Mouse (Mus musculus) liver, postnatal 0 days (tissue): ENCODE data around the gene Chrm1. TPM values are rescaled to one million over a fixed set of nuclear protein-coding genes. Genes with fewer than 3 reads are reported as not detected.
"Not testable (repeated sequence)": the region's sequence is repeated elsewhere in the genome, so short reads cannot be mapped to it uniquely, and the experiment has no call there.

Experiments used
- ATAC-seq: fragments of 200-750 bp; cut with Nextera tagmentation; 2 replicates; pipeline ENCODE4 v1.8.0; 2017; ENCODE audit warnings: mild to moderate bottlenecking, moderate library complexity
- DNase-seq: peaks from one replicate; pipeline ENCODE4 v3.0.0-alpha.2; 2016
- H3K27ac ChIP-seq: fragments of 300-500 bp; sonication (generic); 2 replicates; pipeline ENCODE4 v1.5.1; 2014; ENCODE audit warnings: antibody characterized with exemption, moderate library complexity, mild to moderate bottlenecking, low read depth
- H3K27me3 ChIP-seq: fragments of 300-500 bp; sonication (generic); 2 replicates; pipeline ENCODE4 v1.6.1; 2014; ENCODE audit warnings: low read length, control low read depth, mixed read lengths; ENCODE audit not compliant: insufficient read depth
- H3K36me3 ChIP-seq: fragments of 300-500 bp; sonication (generic); replicated peaks from 2 replicates; pipeline ENCODE4 v1.6.1; 2014; ENCODE audit warnings: mild to moderate bottlenecking, control low read depth, low read length, moderate library complexity, mixed read lengths; ENCODE audit not compliant: insufficient read depth
- H3K4me1 ChIP-seq: fragments of 300-500 bp; sonication (generic); 2 replicates; pipeline ENCODE4 v1.6.1; 2014; ENCODE audit warnings: antibody characterized with exemption, mild to moderate bottlenecking, control low read depth; ENCODE audit not compliant: insufficient read depth
- H3K4me2 ChIP-seq: fragments of 300-500 bp; sonication (generic); 2 replicates; pipeline ENCODE4 v1.6.1; 2014; ENCODE audit warnings: low read depth, mild to moderate bottlenecking, low read length, moderate library complexity, mixed read lengths
- H3K4me3 ChIP-seq: fragments of 300-500 bp; sonication (generic); 2 replicates; pipeline ENCODE4 v1.5.1; 2014; ENCODE audit warnings: low read depth, low read length
- H3K9ac ChIP-seq: fragments of 300-500 bp; sonication (generic); replicated peaks from 2 replicates; pipeline ENCODE4 v1.6.1; 2014; ENCODE audit warnings: mild to moderate bottlenecking, moderate library complexity
- H3K9me3 ChIP-seq: fragments of 300-500 bp; sonication (generic); 2 replicates; pipeline ENCODE4 v1.6.1; 2016; ENCODE audit warnings: mild to moderate bottlenecking, control low read depth, low read length, mixed read lengths
- CTCF ChIP-seq: sonication (generic); IDR thresholded peaks from 2 replicates; pipeline ENCODE4 v1.5.1; 2016; ENCODE audit warnings: antibody characterized with exemption, low read depth
- EP300 ChIP-seq: IDR thresholded peaks from 2 replicates; pipeline ENCODE4 v1.6.1; 2016; ENCODE audit warnings: antibody characterized with exemption, low read depth, mild to moderate bottlenecking
- WGBS: fragments of 180-500 bp; shearing (Covaris S2); extraction: QIAGEN DNeasy Blood & Tissue Kit; methylation state at CpG from one replicate; pipeline ENCODE4 v1.1.7; 2014; ENCODE audit not compliant: insufficient replicate concordance; 5-methylcytosine and 5-hydroxymethylcytosine counted together
- polyA plus RNA-seq: library from polyadenylated mRNA; unstranded; fragments of >200 nt; fragmentation: Nextera tagmentation; extraction: Ambion mirVana; gene quantifications from 2 replicates; pipeline ENCODE4 v1.2.1, GENCODE M21; 2015

The Chrm1 gene
- polyA plus RNA-seq, 1 experiment from 2014 or later: not detected

- not testable (repeated sequence) for ATAC-seq, H3K9ac ChIP-seq, H3K36me3 ChIP-seq, H3K9me3 ChIP-seq, H3K27me3 ChIP-seq, H3K27ac ChIP-seq, H3K4me3 ChIP-seq, H3K4me2 ChIP-seq, DNase-seq
- peaks cover 29% of the 10 kb centered on the region for H3K4me1 ChIP-seq
- TF ChIP-seq CTCF: peak; percentile 53
These were observed 55.4 kb downstream of the Chrm1 start for GRCm38 (mm10) chr19:8719037-8719436.

- Histone ChIP-seq H3K27me3 (no peaks in the 10 kb centered on the region), H3K4me1 (peaks cover 29% of the 10 kb centered on the region), H3K9me3 (no peaks in the 10 kb centered on the region), H3K4me3 (peak overlapping the region; percentile 74), H3K36me3 (peaks cover 21% of the 10 kb centered on the region), H3K4me2 (peak overlapping the region; percentile 78), H3K27ac (peak overlapping the region; percentile 46), H3K9ac (peak overlapping the region; percentile 41)
- WGBS: 28% methylated on average over 1 of the region's 1 CpGs
- ATAC-seq (no peak), DNase-seq (no peak)
- no peak for TF ChIP-seq EP300
- no peak for TF ChIP-seq CTCF
These were observed 57.8 kb downstream of the Chrm1 start for GRCm38 (mm10) chr19:8721378-8721777.

GRCm38 (mm10) chr19:8722021-8722420 is 58.4 kb downstream of the Chrm1 start:
- Histone ChIP-seq H3K9ac (peak overlapping the region; percentile 68), H3K4me3 (peak overlapping the region; percentile 74), H3K9me3 (no peaks in the 10 kb centered on the region), H3K36me3 (peaks cover 27% of the 10 kb centered on the region), H3K4me1 (peaks cover 25% of the 10 kb centered on the region), H3K27me3 (no peaks in the 10 kb centered on the region), H3K27ac (peak overlapping the region; percentile 97), H3K4me2 (peak overlapping the region; percentile 78)
- no peak for TF ChIP-seq CTCF
- TF ChIP-seq EP300: no peak
- WGBS: 48% methylated on average over 4 of the region's 4 CpGs
- DNase-seq (no peak), ATAC-seq (no peak)

GRCm38 (mm10) chr19:8722559-8722906 is 58.9 kb downstream of the Chrm1 start:
- Histone ChIP-seq H3K4me3 (peak overlapping the region; percentile 74), H3K36me3 (peaks cover 27% of the 10 kb centered on the region), H3K9ac (peak overlapping the region; percentile 68), H3K27me3 (no peaks in the 10 kb centered on the region), H3K4me2 (peak overlapping the region; percentile 78), H3K4me1 (peaks cover 22% of the 10 kb centered on the region), H3K9me3 (no peaks in the 10 kb centered on the region), H3K27ac (peak overlapping the region; percentile 97)
- DNase-seq (no peak), ATAC-seq (no peak)
- no peak for TF ChIP-seq CTCF
- no peak for TF ChIP-seq EP300
- 2% methylated on average over 5 of the region's 5 CpGs for WGBS

GRCm38 (mm10) chr19:8722907-8723573 is 59.5 kb downstream of the Chrm1 start, which contains the start of gene Slc3a2:
TSS of gene Slc3a2 (minus strand) at chr19:8723369.
- H3K4me2 ChIP-seq: peak within 1 kb of the TSS; percentile 78
- peak; percentile 97 for ATAC-seq
- H3K9me3 ChIP-seq: no peaks in the 10 kb centered on the region
- H3K9ac ChIP-seq: peak within 1 kb of the TSS; percentile 72
- peak; percentile 64; the same call in 1 of the 2 replicates for TF ChIP-seq EP300
- TF ChIP-seq CTCF: no peak
- H3K27ac ChIP-seq: peak within 1 kb of the TSS; percentile 97
- peaks cover 22% of the 10 kb centered on the region for H3K4me1 ChIP-seq
- no peaks in the 10 kb centered on the region for H3K27me3 ChIP-seq
- DNase-seq: peak; percentile 96
- under 1% methylated on average over 50 of the region's 50 CpGs for WGBS
- H3K36me3 ChIP-seq: peaks cover 27% of the 10 kb centered on the region
- peak within 1 kb of the TSS; percentile 74 for H3K4me3 ChIP-seq

GRCm38 (mm10) chr19:8723574-8724346 is 60.2 kb downstream of the Chrm1 start:
- H3K36me3 ChIP-seq: peaks cover 27% of the 10 kb centered on the region
- H3K9ac ChIP-seq: peak overlapping the region; percentile 72
- peak overlapping the region; percentile 84 for H3K27ac ChIP-seq
- no peak for DNase-seq
- peak overlapping the region; percentile 74 for H3K4me3 ChIP-seq
- H3K27me3 ChIP-seq: no peaks in the 10 kb centered on the region
- TF ChIP-seq EP300 (no peak; the same call in none of the 2 replicates), CTCF (no peak)
- ATAC-seq: no peak
- no peaks in the 10 kb centered on the region for H3K9me3 ChIP-seq
- WGBS: under 1% methylated on average over 20 of the region's 20 CpGs
- H3K4me1 ChIP-seq: peaks cover 22% of the 10 kb centered on the region
- peak overlapping the region; percentile 75 for H3K4me2 ChIP-seq
